Mouse (Mus musculus): ENCODE results near the gene Zfp385b. TPM values are rescaled to one million over a fixed set of nuclear protein-coding genes. Genes with fewer than 3 reads are reported as not detected.

Gene Zfp385b
- total and polyA plus RNA-seq, 2 experiments, result 10.2 to 36.5 TPM

GRCm38 (mm10) chr2:77528079-77528752 lies 291.2 kb downstream of the Zfp385b start:
- no peaks in the 10 kb centered on the region for H3K27me3 ChIP-seq (ENCODE audit: control insufficient read depth, insufficient read depth, low read length)
- no peaks in the 10 kb centered on the region for H3K4me1 ChIP-seq (ENCODE audit: control insufficient read depth, insufficient read depth, low read length)
- no peak overlapping the region for H3K27ac ChIP-seq (replicated peaks; ENCODE audit: insufficient read depth, low read depth, low read length)
- no peaks in the 10 kb centered on the region for H3K79me2 ChIP-seq (ENCODE audit: control insufficient read depth, insufficient read depth, low read length)
- DNase-seq (ENCODE audit: extremely low read depth, low read depth, low spot score), result peak; percentile 56
- H3K9ac ChIP-seq (ENCODE audit: low read depth, low read length), result no peak overlapping the region
- WGBS, result 50% methylated on average over 7 of the region's 7 CpGs
- H3K36me3 ChIP-seq (ENCODE audit: control insufficient read depth, insufficient read depth, low read length), result no peaks in the 10 kb centered on the region
- no peak for TF ChIP-seq POLR2A (IDR thresholded peaks at IDR 0.05; ENCODE audit: extremely low read depth, insufficient read depth, low read length)
- no peak for TF ChIP-seq CTCF (IDR thresholded peaks at IDR 0.05; ENCODE audit: low read depth, low read length)
- no peak overlapping the region for H3K4me3 ChIP-seq (ENCODE audit: insufficient read depth, low read depth, low read length)

DNA sequence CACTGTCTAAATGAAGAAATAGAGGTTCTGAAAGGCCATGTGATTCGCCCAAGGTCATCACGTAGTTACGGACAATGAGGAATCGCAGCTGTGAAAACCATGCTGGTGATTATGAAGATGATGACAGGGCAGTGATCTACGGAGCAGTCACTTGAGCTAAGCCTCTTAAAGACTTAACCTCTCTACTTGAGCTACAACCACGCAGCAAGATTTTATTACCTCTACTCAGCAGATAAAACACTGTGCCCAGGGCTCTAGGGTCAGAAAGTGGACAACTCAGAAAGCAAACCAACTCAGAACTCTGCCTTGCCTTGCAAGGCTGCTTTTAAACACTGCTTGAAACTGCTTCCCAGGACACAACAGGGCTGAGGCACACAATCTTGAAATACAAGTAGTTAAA lies 291.8 kb downstream of the Zfp385b start:
- TF ChIP-seq POLR2A (IDR thresholded peaks at IDR 0.05; ENCODE audit: extremely low read depth, insufficient read depth, low read length), result no peak
- TF ChIP-seq CTCF (IDR thresholded peaks at IDR 0.05; ENCODE audit: low read depth, low read length), result no peak
- H3K79me2 ChIP-seq (ENCODE audit: control insufficient read depth, insufficient read depth, low read length), result no peaks in the 10 kb centered on the region
- H3K4me1 ChIP-seq (ENCODE audit: control insufficient read depth, insufficient read depth, low read length), result no peaks in the 10 kb centered on the region
- H3K9ac ChIP-seq (ENCODE audit: low read depth, low read length), result no peak overlapping the region
- no peak overlapping the region for H3K27ac ChIP-seq (replicated peaks; ENCODE audit: insufficient read depth, low read depth, low read length)
- H3K27me3 ChIP-seq (ENCODE audit: control insufficient read depth, insufficient read depth, low read length), result no peaks in the 10 kb centered on the region
- WGBS, result 79% methylated on average over 6 of the region's 6 CpGs
- no peak overlapping the region for H3K4me3 ChIP-seq (ENCODE audit: insufficient read depth, low read depth, low read length)
- no peak for DNase-seq (ENCODE audit: extremely low read depth, low read depth, low spot score)
- H3K36me3 ChIP-seq (ENCODE audit: control insufficient read depth, insufficient read depth, low read length), result no peaks in the 10 kb centered on the region

GRCm38 (mm10) chr2:77526803-77527202 lies 292.6 kb downstream of the Zfp385b start:
- no peaks in the 10 kb centered on the region for H3K36me3 ChIP-seq (ENCODE audit: control insufficient read depth, insufficient read depth, low read length)
- TF ChIP-seq CTCF (IDR thresholded peaks at IDR 0.05; ENCODE audit: low read depth, low read length) (no peak), POLR2A (IDR thresholded peaks at IDR 0.05; ENCODE audit: extremely low read depth, insufficient read depth, low read length) (no peak)
- 24% methylated on average over 4 of the region's 4 CpGs for WGBS
- no peak overlapping the region for H3K27ac ChIP-seq (replicated peaks; ENCODE audit: insufficient read depth, low read depth, low read length)
- no peaks in the 10 kb centered on the region for H3K27me3 ChIP-seq (ENCODE audit: control insufficient read depth, insufficient read depth, low read length)
- H3K4me1 ChIP-seq (ENCODE audit: control insufficient read depth, insufficient read depth, low read length), result peaks cover 7% of the 10 kb centered on the region; the same call in 1 of the 2 replicates
- no peak overlapping the region for H3K4me3 ChIP-seq (ENCODE audit: insufficient read depth, low read depth, low read length)
- no peak for DNase-seq (ENCODE audit: extremely low read depth, low read depth, low spot score)
- no peaks in the 10 kb centered on the region for H3K79me2 ChIP-seq (ENCODE audit: control insufficient read depth, insufficient read depth, low read length)
- H3K9ac ChIP-seq (ENCODE audit: low read depth, low read length), result no peak overlapping the region

- DNase-seq (ENCODE audit: extremely low read depth, low read depth, low spot score), result no peak
- TF ChIP-seq CTCF (IDR thresholded peaks at IDR 0.05; ENCODE audit: low read depth, low read length) (no peak), POLR2A (IDR thresholded peaks at IDR 0.05; ENCODE audit: extremely low read depth, insufficient read depth, low read length) (no peak)
- no peaks in the 10 kb centered on the region for H3K79me2 ChIP-seq (ENCODE audit: control insufficient read depth, insufficient read depth, low read length)
- H3K27ac ChIP-seq (replicated peaks; ENCODE audit: insufficient read depth, low read depth, low read length), result no peak overlapping the region
- H3K4me3 ChIP-seq (ENCODE audit: insufficient read depth, low read depth, low read length), result no peak overlapping the region
- WGBS, result 88% methylated on average over 5 of the region's 5 CpGs
- H3K9ac ChIP-seq (ENCODE audit: low read depth, low read length), result no peak overlapping the region
- H3K27me3 ChIP-seq (ENCODE audit: control insufficient read depth, insufficient read depth, low read length), result no peaks in the 10 kb centered on the region
- peaks cover 7% of the 10 kb centered on the region; the same call in 1 of the 2 replicates for H3K4me1 ChIP-seq (ENCODE audit: control insufficient read depth, insufficient read depth, low read length)
- no peaks in the 10 kb centered on the region for H3K36me3 ChIP-seq (ENCODE audit: control insufficient read depth, insufficient read depth, low read length)
Observed at GRCm38 (mm10) chr2:77526301-77526700, 293.1 kb downstream of the Zfp385b start.

- H3K79me2 ChIP-seq (ENCODE audit: control insufficient read depth, insufficient read depth, low read length), result peaks cover 3% of the 10 kb centered on the region; the same call in 1 of the 2 replicates
- no peaks in the 10 kb centered on the region for H3K27me3 ChIP-seq (ENCODE audit: control insufficient read depth, insufficient read depth, low read length)
- peak; percentile 92 for DNase-seq (ENCODE audit: extremely low read depth, low read depth, low spot score)
- no peaks in the 10 kb centered on the region for H3K36me3 ChIP-seq (ENCODE audit: control insufficient read depth, insufficient read depth, low read length)
- WGBS, result 16% methylated on average over 4 of the region's 4 CpGs
- no peak for TF ChIP-seq POLR2A (IDR thresholded peaks at IDR 0.05; ENCODE audit: extremely low read depth, insufficient read depth, low read length)
- TF ChIP-seq CTCF (IDR thresholded peaks at IDR 0.05; ENCODE audit: low read depth, low read length), result no peak
- H3K4me3 ChIP-seq (ENCODE audit: insufficient read depth, low read depth, low read length), result no peak overlapping the region
- H3K9ac ChIP-seq (ENCODE audit: low read depth, low read length), result no peak overlapping the region
- H3K4me1 ChIP-seq (ENCODE audit: control insufficient read depth, insufficient read depth, low read length), result peaks cover 17% of the 10 kb centered on the region
- H3K27ac ChIP-seq (replicated peaks; ENCODE audit: insufficient read depth, low read depth, low read length), result no peak overlapping the region
Observed at GRCm38 (mm10) chr2:77522223-77522622, 297.2 kb downstream of the Zfp385b start.

- H3K27me3 ChIP-seq (ENCODE audit: control insufficient read depth, insufficient read depth, low read length), result no peaks in the 10 kb centered on the region
- H3K4me3 ChIP-seq (ENCODE audit: insufficient read depth, low read depth, low read length), result peak overlapping the region; percentile 99
- DNase-seq (ENCODE audit: extremely low read depth, low read depth, low spot score), result peak; percentile 83
- H3K27ac ChIP-seq (replicated peaks; ENCODE audit: insufficient read depth, low read depth, low read length), result peak overlapping the region; percentile 99
- no peaks in the 10 kb centered on the region for H3K36me3 ChIP-seq (ENCODE audit: control insufficient read depth, insufficient read depth, low read length)
- under 1% methylated on average over 14 of the region's 14 CpGs for WGBS
- TF ChIP-seq CTCF (IDR thresholded peaks at IDR 0.05; ENCODE audit: low read depth, low read length), result no peak
- TF ChIP-seq POLR2A (IDR thresholded peaks at IDR 0.05; ENCODE audit: extremely low read depth, insufficient read depth, low read length), result no peak
- H3K9ac ChIP-seq (ENCODE audit: low read depth, low read length), result peak overlapping the region; percentile 91
- peaks cover 4% of the 10 kb centered on the region; the same call in 1 of the 2 replicates for H3K79me2 ChIP-seq (ENCODE audit: control insufficient read depth, insufficient read depth, low read length)
- peaks cover 29% of the 10 kb centered on the region for H3K4me1 ChIP-seq (ENCODE audit: control insufficient read depth, insufficient read depth, low read length)
Observed at GRCm38 (mm10) chr2:77519341-77519740, 300.1 kb downstream of the Zfp385b start.
